Mouse (Mus musculus): ENCODE data around the gene Iqschfp.

GRCm38 (mm10) chr3:68385544-68385943 lies 493.5 kb downstream of the Iqschfp start:
- TF ChIP-seq POLR2A (IDR thresholded peaks at IDR 0.05; ENCODE audit: control insufficient read depth, extremely low read depth, insufficient read depth, low read length, poor library complexity) (no peak), CTCF (IDR thresholded peaks at IDR 0.05; ENCODE audit: borderline replicate concordance, control insufficient read depth, extremely low read depth, insufficient read depth, low read length, poor library complexity) (no peak)

Data from thymus, adult 2 months (tissue).